Mouse (Mus musculus) testis, postnatal 10 days (tissue): ENCODE data around the gene Skint5.
"Not testable (repeated sequence)": the region's sequence is repeated elsewhere in the genome, so short reads cannot be mapped to it uniquely, and the experiment has no call there.

Experiments
- DNase-seq: peaks from one replicate; pipeline ENCODE4 v3.0.0; 2021; ENCODE audit warnings: low spot score

Gene Skint5

GRCm38 (mm10) chr4:113999403-113999802 lies at the start of gene Skint5:
TSS of gene Skint5 (minus strand) at chr4:113999503.
- DNase-seq = no peak

GRCm38 (mm10) chr4:113957343-113957742 lies 42.0 kb downstream of the Skint5 start:
- DNase-seq = no peak

DNA sequence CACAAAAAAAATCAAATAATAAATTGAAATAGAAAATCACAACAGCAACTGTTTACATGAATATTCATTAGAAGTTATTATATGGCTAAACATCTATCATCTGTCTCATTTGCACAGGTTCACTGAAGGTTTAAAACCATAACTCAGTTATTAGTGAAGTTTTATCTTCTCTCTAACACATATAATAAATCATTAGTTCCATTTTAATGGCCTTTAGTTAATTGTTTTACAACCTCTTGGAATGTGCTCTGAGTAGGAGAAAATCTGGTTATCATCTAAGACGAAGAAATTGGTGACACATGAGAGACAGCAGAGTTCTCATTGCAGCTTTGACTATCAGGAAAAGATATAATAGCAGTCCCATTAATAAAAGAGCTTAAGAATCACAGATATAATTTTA lies 235.1 kb downstream of the Skint5 start:
- DNase-seq = no peak

DNA sequence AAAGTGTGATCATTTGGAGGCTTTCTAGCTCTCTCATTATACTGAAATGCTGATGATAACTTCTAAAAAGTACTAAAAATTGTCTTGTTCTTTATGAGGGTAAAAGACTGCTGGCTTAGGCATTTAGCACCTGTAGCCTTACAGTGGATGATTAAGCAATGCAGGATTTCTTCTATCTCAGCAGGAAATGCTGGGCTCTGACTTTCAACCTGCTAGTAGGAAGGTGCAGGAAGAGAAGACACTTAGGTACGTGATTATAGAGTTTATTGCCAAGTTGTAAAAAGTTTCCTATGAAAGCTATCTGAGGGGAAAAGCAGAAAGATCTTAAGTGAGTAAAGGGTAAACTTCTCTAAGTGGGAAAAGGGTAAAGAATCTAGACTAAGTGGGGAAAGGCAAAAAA lies 235.6 kb downstream of the Skint5 start:
- no peak for DNase-seq

GRCm38 (mm10) chr4:113448230-113448629 lies 551.1 kb downstream of the Skint5 start:
- DNase-seq = not testable (repeated sequence)
